Mouse (Mus musculus): ENCODE data around the gene Mocs2.

DNA sequence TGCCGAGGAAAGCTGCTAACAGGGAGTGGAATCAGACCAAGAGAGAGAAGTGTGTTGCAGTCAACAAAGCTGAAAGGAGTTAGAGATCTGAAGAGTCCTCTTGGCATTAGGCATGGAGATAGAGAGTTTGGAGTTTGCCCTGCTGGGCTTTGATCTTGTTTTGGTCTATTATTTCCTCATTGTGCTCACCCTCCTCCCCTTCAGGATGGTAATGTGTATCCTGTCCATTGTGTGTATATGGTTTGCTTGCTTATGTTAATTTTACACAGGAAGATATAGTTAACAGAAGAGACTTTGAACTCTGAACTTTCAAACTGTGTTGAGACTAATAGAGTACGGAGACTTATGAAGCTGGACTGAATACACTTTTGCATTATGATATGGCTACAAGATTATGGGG lies 15.1 kb upstream of the Mocs2 start:
- TF ChIP-seq TAL1 (IDR thresholded peaks at IDR 0.05; ENCODE audit: low read length) (no peak), GATA1 (IDR thresholded peaks at IDR 0.05; ENCODE audit: low read length) (no peak)

All from erythroblast, embryonic 14.5 days (primary cell).